Mouse (Mus musculus): ENCODE data around the gene Acvr1.

The Acvr1 gene

GRCm38 (mm10) chr2:58567066-58567810, at the start of gene Acvr1, which contains the start of gene Upp2:
Acvr1 (minus strand) TSS chr2:58567157.
Upp2 (plus strand) TSS chr2:58567298.
- no peak for DNase-seq (ENCODE audit: low read depth, low spot score)

GRCm38 (mm10) chr2:58615766-58616165, 48.8 kb upstream of the Acvr1 start:
- DNase-seq (ENCODE audit: low read depth, low spot score): no peak

DNA sequence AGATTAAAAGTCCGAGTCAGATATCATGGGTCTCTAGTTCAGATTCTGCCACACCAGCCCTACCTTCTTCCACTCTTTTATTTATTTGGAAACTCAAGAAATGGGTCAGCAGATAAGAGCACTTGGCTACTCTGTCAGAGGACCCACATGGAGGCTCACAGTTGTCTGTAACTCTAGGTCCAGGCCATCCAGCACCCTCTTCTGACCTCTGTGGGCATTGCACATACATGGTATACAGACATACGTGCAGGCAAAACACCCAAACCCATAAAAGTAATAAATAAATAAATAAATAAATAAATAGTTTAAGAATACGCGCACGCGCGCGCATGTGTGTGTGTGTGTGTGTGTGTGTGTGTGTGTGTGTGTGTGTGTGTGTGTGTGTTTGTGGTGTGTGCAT, 47.9 kb upstream of the Acvr1 start:
- no peak for DNase-seq (ENCODE audit: low read depth, low spot score)

GRCm38 (mm10) chr2:58613720-58614119, 46.8 kb upstream of the Acvr1 start:
- DNase-seq (ENCODE audit: low read depth, low spot score): no peak

GRCm38 (mm10) chr2:58604791-58605190, 37.8 kb upstream of the Acvr1 start:
- DNase-seq (ENCODE audit: low read depth, low spot score): no peak

DNA sequence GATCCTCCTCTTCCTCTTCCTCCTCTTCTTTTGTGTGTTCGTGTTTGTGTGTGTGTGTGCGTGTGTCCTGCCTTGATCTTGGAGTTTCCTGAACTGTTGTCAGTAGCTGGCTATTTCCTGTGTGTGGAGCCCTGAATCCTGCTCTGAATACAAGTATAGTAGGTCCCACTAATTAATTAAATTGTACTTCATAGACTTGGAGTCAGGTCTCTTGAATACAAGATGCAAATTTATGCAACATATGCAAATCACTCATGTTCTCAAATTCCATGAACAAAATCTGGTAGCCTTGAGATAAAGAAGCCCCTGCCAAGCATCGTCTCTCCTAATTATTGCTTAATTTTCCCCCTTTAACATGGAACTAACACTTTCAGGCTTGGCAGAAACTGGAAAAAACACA, 36.4 kb upstream of the Acvr1 start:
- DNase-seq (ENCODE audit: low read depth, low spot score): no peak

DNA sequence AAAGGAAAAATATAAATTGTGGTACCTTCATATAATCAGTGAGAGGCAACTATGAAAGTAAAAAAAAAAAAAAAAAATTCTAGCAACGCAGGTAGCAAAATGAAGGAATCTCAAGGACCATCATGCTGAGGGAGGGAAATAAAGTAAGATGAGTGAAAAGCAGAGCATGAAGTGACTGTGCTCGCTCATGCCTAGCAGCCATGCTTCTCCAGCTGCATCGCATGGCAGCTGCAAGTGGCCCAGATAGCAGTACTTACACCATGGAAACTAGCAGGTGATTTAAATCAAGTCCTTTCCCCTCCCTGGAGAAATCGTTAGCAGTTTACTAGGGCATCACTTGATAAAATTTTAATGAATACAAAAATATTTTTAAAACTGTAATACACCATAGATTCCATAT, 34.4 kb upstream of the Acvr1 start:
- no peak for DNase-seq (ENCODE audit: low read depth, low spot score)

GRCm38 (mm10) chr2:58599639-58600038, 32.7 kb upstream of the Acvr1 start:
- DNase-seq (ENCODE audit: low read depth, low spot score): no peak

DNA sequence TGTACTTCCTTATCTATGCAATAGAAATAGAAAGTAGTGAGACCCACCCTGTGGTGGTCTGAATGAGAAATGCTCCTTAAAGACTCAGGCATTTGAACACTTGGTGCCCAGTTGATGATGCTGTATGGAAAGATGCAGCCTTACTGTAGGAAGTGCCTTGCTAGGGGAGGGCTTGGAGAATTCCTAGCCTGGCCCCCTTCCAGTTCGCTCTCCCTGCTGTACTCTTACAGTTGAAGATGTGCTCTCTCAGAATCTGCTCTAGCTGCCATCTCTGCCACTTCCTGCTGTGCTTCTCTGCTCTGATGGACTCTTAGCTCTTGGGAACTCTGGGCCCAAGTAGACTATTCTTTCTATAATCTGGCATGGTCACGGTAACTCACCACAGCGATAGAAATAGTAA, 30.6 kb upstream of the Acvr1 start:
- DNase-seq (ENCODE audit: low read depth, low spot score): no peak

GRCm38 (mm10) chr2:58596774-58597342, 29.9 kb upstream of the Acvr1 start:
- DNase-seq (ENCODE audit: low read depth, low spot score): no peak

GRCm38 (mm10) chr2:58595350-58595749, 28.4 kb upstream of the Acvr1 start:
- DNase-seq (ENCODE audit: low read depth, low spot score): no peak

- no peak for DNase-seq (ENCODE audit: low read depth, low spot score)
Measured at GRCm38 (mm10) chr2:58590055-58590454, 23.1 kb upstream of the Acvr1 start.

DNA sequence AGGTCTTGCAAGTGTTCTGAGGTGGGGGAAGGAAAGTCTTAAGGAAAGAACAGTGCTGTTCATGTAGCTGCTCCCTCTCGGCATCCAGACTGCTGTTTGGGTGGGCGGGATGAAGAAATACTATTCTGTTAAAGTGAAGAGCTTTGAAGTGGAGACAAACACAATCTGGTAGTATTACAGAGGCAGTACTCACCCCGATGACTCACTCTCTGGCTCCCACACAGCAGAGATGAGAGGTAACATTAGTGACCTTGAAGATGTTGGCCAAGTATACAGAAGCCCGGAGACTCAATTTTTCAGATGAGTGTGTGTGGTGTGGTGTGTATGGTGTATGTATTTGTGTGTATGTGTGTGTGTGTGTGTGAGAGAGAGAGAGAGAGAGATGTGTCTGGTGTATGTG, 22.7 kb upstream of the Acvr1 start:
- no peak for DNase-seq (ENCODE audit: low read depth, low spot score)

DNA sequence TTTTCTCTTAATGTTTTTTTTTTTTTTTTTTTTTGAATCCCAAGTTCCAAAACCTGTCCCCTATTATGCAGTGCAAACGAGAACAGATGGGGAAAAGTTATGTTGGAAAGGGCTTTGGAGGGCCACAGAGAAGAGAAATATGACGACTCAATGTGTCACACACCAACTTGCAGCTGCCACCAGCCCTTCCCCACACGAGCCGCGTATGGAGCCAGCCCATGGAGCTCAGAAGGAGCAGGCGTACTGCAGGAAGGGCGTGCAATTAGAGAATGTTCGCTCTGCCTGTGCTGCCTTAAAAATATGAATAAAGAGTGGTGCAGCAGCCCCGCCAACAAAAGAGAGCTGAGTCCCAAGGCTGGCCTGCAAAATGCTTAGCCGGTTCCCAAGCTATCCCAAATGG, 19.4 kb upstream of the Acvr1 start:
- no peak for DNase-seq (ENCODE audit: low read depth, low spot score)

DNA sequence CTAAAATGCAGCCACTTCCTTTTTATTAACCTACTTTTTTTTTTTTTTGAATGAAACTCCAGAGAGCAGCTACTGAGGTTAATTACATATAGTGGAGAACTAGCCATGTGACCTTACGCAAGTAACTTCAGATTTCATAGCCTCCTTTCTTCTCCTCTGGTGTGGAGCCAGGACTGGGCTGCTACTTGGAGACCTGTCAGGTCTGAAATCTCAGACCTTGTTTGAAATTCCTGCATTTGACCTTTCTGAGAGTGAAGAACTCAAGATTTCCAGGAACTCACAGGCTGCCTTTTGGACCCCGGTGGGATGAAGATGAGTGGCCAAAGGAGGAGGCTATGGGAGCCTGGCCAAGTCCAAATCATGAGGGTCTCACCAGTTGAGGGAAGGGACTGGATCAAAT, 7.2 kb upstream of the Acvr1 start:
- no peak for DNase-seq (ENCODE audit: low read depth, low spot score)

DNA sequence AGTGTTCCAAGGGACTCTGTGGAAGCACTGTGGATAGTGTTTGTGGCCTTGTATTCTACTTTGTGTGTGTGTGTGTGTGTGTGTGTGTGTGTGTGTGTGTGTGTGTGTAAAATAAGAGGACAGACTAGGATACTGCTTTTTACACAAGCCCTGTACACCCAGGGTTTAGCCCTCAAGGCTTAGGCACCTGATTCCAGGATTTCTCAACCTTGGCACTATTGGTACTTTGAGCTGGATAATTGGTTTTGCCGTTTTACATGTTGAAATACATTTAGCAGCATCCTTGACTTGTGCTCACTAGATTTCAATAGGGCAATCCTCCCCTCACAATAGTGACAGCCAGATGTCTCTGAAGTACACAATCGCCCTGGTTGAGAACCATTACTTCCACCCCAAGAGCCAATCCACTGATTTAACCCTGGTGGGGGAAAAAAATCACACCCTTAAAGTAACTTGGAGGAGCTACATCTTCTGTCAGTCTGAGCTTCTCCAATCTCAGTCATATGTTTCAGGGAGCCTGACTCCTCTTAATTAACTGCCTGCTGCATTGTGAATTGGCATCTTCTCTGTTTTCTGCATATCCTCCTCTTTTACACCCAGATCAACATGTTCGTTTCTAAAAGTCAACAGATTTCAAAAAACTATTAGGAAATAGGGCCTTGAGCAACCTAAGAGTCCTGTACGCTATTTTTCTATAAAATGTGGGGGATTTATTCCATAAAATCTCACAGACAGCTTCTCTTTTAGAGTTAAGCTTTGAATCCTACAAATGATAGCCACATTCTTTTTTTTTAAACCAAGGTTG, 2.1 kb upstream of the Acvr1 start:
- DNase-seq (ENCODE audit: low read depth, low spot score): no peak

GRCm38 (mm10) chr2:58567866-58568719, 1.1 kb upstream of the Acvr1 start:
- no peak for DNase-seq (ENCODE audit: low read depth, low spot score)

DNA sequence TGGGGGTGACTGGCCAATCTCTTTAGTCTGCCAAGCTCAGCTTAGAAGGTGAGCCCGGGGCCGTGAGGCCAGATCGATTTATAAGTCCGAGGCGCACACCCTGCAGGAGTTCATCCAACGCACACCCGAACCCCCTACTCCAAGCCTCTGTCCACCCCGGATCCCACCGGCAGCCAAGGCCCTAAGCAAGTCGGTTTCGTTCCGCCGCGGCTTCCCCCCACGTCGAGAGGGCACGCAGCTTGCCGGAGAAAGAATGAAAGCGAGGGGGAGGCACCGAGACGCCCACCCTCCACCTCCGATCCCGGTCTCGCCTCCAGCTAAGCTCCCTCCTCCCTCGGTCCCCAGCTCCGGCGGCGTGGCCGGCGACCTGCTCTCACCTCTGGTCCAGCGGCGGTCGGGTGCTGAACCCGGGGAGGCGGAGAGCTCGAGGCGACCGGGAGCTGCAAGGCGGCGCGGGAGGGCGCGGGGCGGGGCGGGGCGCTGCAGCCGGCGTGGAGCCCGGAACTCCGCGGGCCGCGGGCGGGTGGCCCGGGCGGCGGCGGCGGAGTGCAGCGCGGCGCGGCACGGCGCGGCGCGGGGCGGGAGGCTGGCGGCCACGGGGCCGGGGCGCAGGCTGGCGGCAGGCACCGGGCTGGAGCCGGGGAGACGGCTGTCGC, 419 bp downstream of the Acvr1 start:
- no peak for DNase-seq (ENCODE audit: low read depth, low spot score)

DNA sequence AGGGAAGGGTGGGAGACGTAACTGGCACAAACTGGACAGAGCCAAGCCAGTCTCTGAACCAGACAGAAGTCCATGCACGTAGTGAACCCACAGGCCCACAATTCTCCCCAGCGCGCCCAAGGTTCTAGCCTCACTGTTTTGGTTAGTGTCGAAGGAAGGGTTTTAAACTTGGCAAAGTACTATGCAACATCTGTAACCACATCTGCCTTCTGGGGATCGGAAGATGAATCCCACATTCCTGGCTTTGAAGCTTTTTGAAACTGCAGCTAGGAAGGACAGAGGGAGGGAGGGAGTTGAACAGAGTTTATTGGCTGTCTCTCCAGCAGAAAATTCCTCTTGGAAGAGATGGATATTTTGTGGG, 928 bp downstream of the Acvr1 start:
- DNase-seq (ENCODE audit: low read depth, low spot score): no peak

DNA sequence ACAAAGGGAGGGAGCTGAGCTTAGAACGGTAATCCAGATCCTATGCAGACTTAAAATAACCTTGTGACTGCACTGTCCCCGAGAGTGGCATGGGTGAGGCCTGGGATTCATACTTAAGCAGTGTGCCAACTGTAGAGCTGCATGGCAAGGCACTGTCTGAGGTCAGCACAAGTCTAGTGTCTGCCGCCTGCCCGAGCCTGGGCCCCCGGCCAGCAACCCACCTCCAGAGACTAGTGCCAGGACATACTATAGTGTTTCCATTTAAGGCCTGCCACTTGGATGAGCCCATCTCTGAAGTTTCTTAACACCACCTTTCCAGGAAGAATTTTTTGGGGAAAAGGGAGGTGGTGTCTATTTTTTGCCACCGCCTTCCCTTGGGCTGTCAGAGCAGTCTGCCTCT, 1.7 kb downstream of the Acvr1 start:
- DNase-seq (ENCODE audit: low read depth, low spot score): no peak

DNA sequence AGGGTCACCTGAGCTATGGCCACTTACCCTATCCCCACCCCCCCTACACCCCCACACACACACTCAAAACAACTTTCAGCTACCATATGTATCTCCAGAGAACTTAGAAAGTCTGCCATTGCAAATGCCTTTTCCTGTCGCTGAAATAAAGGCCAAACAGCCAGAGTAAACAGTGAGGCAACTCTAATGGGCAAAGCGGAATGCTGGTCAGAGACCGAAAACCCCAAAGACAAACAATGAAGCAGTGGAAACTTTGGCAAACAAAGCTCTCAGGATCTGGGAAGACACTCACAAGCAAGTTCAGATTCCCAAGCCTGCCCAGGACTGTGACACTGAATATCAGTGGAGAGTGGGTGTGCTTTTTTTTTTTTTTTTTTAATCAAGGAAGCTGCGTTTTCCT, 4.8 kb downstream of the Acvr1 start:
- DNase-seq (ENCODE audit: low read depth, low spot score): no peak
